Mouse (Mus musculus): ENCODE measurements around the gene Nme6.
"Not testable (repeated sequence)": the region's sequence is repeated elsewhere in the genome, so short reads cannot be mapped to it uniquely, and the experiment has no call there.

Nme6 gene

GRCm38 (mm10) chr9:109832391-109833087, at the start of gene Nme6:
TSS of gene Nme6 (plus strand) at chr9:109832749.
- in situ Hi-C loops (cut with MboI, MseI), result no loop called here

DNA sequence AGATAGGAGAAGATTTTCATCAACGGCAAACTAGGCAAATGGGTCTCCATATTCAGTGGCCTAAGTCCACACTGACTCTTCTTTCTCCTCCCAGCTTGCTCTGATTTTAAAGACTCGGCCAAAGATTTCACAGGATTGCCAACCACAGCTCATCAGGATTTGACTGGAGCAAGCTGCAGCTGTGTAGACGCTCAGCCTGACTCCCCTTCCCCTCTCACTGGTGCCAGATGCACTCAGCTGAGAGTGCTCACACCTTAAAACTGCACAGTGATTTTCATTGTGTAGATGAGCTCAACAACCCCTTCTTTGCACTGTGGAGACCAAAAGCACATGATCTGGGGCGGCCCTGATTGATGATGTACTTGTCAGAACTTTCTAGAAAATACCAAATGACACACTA, 42.0 kb upstream of the Nme6 start, which contains the start of gene Fbxw27:
Fbxw27 (minus strand) TSS at position 101 of the 400 bp plus-strand sequence.
- in situ Hi-C loops (cut with MboI, MseI), result not testable (repeated sequence)

- in situ Hi-C loops (cut with MboI, MseI), result no loop called here
Observed at GRCm38 (mm10) chr9:109795221-109795620, 37.3 kb upstream of the Nme6 start.

GRCm38 (mm10) chr9:109795811-109796210, 36.7 kb upstream of the Nme6 start:
- in situ Hi-C loops (cut with MboI, MseI), result no loop called here

DNA sequence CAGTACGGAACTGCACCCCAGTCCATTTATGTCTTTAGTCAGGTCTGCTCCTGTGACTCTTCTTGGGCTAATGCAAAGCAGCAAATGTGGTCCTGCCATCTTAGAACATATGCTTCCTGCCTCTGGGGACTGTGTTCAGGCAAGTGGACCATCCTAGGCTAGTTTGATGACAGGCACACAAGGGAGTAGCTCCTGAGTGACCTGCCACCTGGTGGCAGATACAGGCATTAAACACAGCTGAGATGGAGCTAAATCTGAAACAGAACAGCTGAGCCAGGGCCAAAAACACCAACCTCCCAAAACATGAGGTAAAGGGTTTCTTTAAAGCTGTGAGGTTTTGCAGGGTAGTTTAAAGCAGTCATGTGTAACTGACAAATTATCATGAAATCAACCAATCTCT, 34.5 kb upstream of the Nme6 start:
- in situ Hi-C loops (cut with MboI, MseI), result no loop called here

DNA sequence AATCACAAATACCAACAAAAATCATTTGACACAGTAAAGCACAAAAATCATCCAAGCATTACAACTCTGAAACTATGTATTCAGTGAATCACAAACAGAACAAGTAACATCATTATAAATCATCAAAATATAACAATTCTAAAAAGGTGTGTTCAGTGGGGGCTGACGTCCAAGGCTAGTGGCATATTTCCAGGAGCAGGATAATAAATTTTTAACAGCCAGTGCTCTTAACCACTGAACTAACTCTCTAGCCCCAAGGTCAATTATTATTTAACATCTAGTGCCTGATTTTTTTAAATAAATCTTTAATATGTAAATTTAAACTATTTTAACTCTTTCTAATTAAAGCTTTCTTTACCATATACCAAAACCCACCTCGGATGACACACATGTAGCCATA, 27.0 kb upstream of the Nme6 start:
- in situ Hi-C loops (cut with MboI, MseI), result not testable (repeated sequence)

DNA sequence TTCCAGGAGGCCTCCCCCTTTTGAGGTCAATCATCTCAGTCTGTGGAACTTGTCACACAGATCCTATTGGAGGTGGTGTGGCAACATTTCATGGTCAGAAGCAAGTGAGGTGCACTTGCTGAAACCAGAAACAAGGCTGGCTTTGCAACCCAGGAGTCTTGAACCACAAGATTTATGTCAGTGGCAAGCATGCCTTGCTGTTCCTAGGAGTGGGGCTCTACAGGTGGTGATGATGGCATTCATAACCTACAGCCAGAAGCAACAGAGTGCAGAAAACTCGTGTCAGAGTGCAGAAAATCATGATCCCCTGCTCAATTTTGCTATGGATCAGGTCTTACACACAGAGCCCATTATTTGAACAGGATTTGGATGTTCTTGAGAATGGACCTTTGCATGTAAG, 26.3 kb upstream of the Nme6 start:
- in situ Hi-C loops (cut with MboI, MseI), result no loop called here

GRCm38 (mm10) chr9:109806695-109807293, 25.8 kb upstream of the Nme6 start:
- in situ Hi-C loops (cut with MboI, MseI), result no loop called here

- in situ Hi-C loops (cut with MboI, MseI), result no loop called here
Observed at GRCm38 (mm10) chr9:109807898-109808297, 24.7 kb upstream of the Nme6 start.

DNA sequence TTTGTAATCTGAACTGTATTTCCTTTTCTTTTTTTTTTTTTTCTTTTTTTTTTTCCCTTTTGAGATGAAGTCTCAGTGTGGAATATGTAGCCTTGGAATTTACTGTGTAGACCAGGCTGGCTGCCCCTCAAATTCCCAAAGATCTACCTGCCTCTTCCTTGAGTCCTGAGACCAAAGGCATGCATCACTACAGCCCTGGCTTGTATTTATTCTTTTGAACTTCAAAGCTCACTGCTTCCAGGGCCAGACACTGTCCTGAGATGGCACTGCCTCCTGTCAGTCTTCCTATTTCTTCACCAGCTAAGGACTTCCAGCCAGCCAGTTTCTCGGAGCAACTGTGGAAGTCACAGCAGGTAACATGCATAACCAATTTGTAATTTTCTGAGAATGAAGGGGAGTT, 20.6 kb upstream of the Nme6 start, which contains the start of gene Spink8:
Spink8 (plus strand) TSS at position 301 of the 400 bp plus-strand sequence.
- in situ Hi-C loops (cut with MboI, MseI), result no loop called here

GRCm38 (mm10) chr9:109813424-109813823, 19.1 kb upstream of the Nme6 start:
- in situ Hi-C loops (cut with MboI, MseI), result no loop called here

DNA sequence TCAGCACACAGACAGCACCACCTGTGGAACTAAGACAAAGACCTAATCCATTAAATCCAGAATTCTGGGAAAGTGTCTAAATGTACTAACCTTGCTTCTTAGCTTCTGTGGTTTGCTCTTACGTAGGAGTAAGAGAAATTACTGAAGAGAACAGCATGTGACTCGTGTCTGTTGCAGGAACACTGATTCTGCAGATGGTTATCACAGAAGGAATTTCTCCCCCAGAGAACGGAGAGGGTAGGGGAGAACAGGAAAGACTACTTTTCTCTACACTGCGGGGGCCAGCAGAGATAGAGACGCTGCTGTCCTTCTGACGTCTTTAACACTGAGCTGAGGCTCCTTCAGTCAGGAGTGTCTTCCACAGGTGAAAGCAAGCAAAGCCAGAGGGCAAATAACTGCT, 16.2 kb upstream of the Nme6 start:
- in situ Hi-C loops (cut with MboI, MseI), result no loop called here

DNA sequence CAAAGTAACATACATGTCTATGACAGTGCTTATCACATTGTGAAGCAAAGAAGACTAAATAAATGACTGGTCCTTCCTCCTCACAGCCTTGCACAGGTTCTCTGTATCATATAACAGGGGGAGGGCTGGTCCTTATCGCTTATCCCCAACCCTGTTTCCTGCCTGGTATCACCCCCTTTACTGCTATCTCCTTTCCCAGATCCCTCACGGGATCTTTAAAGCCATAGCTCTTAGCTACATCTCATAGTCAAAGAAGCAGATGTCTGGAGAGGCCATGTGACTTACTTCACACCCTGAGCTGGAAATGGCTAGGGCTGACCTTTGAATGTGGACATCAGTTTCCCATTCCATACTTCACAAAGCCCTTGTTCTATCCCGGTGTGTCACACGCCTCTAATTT, 6.8 kb upstream of the Nme6 start:
- in situ Hi-C loops (cut with MboI, MseI), result no loop called here

DNA sequence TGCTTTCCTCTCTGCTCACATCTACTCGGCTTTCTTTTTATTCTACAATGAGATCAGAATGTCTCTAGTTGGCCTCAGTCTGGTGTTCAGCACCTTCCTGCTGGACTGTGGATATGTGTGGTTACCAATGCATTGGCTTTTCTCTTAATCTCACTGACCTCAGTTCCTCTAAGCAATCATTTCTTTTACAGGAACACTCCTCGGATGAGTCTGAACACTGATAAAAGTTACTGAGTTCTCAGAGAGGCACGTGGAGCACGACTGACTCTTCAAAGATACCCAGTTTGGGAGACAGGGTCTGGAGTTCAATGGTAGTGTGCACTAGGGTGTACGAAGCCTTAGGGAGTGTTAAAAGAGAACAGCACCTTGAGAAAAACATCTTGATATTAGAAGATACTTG, 6.4 kb upstream of the Nme6 start:
- in situ Hi-C loops (cut with MboI, MseI), result no loop called here

DNA sequence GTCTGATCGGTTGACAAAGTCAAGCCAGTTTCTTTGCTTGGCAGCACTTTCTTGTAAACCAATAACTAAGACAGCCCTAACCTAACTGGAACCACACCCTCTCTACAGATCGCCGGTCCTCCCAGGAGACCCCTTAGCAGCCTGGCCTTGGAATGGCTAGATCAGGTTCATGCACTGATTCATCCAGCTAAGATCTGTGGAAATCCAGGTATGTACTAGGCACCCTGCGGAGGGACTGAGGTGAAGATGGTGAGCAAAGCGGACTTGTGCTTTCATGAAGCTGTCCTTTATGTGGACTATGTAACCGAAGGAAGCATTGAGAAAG, 501 bp downstream of the Nme6 start:
- in situ Hi-C loops (cut with MboI, MseI), result no loop called here

GRCm38 (mm10) chr9:109849312-109849758, 16.8 kb downstream of the Nme6 start, which contains the start of gene Camp:
TSS of gene Camp (minus strand) at chr9:109849617.
- in situ Hi-C loops (cut with MboI, MseI), result no loop called here

DNA sequence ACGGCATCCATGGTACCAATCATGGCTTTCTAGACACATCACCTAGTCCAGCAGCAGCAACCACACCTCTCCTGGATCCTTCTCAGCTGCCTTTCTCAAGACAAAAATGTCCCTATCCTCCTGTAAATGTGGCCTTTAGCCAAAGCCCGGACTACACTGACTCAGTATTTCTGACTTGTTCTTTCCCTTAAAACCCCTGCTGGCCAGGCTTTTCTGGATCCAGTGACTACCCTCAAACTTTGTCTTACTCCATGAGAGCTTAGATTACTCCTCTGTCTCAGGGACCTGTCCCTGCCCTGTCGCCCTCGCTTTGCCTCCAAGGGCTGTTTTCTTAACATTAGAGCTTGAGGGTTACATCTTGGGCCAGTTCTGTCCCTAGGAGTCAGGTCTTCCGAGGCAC, 17.6 kb downstream of the Nme6 start:
- in situ Hi-C loops (cut with MboI, MseI), result loop anchor here (10.0 kb wide), 1 partner anchor 1005 kb away; no protein-coding TSS in a partner anchor

DNA sequence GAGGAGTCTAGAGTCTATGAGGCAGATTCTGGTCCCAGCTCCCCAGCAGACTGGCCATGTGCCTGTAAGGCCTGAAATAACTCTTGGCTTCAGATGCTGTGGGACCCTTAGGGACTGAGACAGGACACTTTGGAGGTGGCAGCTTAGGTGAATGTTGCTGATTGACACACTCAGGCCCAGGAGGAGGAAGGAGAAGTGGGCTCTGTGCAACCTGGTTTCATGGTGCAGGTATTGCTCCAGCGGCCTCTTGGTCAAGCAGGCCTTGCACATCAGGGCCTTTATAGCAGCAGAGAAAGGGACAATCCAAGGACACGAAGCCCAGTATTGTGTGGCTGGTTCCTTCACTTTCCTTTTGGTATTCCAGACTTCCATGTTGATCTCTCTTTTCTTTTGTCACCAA, 21.8 kb downstream of the Nme6 start:
- in situ Hi-C loops (cut with MboI, MseI), result loop anchor here (10.0 kb wide), 1 partner anchor 1010 kb away; no protein-coding TSS in a partner anchor

DNA sequence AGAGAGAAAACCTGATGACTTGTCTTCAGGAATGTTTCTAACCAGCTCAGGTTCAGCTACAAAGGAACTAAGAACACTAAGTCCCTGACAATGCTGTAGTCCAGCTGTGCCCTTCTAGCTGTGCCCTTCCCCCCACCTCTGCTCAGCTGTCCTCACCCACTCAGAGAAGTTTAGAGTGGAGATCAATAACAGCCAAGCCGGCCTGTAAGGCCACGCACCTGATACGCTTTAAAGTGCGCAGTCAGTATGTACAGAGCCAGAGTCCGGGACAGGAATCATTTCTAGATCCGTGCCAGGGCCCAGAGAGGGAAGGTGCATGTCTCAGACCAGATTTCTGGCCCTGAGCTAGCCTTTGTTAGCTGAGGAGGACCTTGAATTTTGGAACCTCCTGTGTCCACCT, 23.4 kb downstream of the Nme6 start:
- in situ Hi-C loops (cut with MboI, MseI), result loop anchor here (10.0 kb wide), 1 partner anchor 1011 kb away; no protein-coding TSS in a partner anchor

GRCm38 (mm10) chr9:109862397-109863044, 30.0 kb downstream of the Nme6 start:
- in situ Hi-C loops (cut with MboI, MseI), result no loop called here

GRCm38 (mm10) chr9:109863085-109863484, 30.5 kb downstream of the Nme6 start:
- in situ Hi-C loops (cut with MboI, MseI), result no loop called here

- in situ Hi-C loops (cut with MboI, MseI), result no loop called here
Observed at GRCm38 (mm10) chr9:109866218-109866617, 33.7 kb downstream of the Nme6 start.

All from regulatory T cell (primary cell).